Comparison of ENCODE assay signal across 28 mouse cellular contexts in the genomic region with DNA sequence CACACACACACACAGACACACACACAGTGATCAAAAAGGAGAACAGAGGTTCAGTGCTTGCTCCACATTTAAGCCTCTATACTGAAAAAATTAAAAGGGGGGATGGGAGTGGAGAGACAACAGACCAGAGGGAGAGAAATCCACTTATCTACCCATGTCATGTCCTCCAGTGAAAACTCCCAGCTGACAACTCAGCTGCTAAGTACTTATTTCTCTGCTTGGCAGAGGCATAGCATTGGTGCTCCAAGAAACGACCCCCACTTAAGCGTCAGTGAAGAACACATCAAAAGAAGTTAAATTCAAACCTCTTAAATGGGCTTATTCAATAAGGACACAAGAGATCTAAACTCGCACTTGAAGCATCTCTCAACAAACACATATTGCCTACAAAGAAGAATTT. TPM values are rescaled to one million over a fixed set of nuclear protein-coding genes. Genes with fewer than 3 reads are reported as not detected.
DNase-seq lines count a peak whose midpoint lies in the region; ATAC-seq and TF ChIP-seq lines count a peak whose summit lies in the region.
"Had no signal": no experiment of that assay in that cellular context is flagged by ENCODE, and none has a peak within 500 bp of the region (broad histone marks: within the 10 kb centered on the region; RNA-seq: fewer than 3 reads in every experiment).

No protein-coding gene starts in this region.

- no peak for TF ChIP-seq CTCF in hindbrain, postnatal 0 days (IDR thresholded peaks at IDR 0.05; ENCODE audit: low read depth)
- TF ChIP-seq CTCF in brain, embryonic 14.5 days (IDR thresholded peaks at IDR 0.05; ENCODE audit: borderline replicate concordance, extremely low read depth, insufficient read depth, insufficient read length) = no peak
- no peak for TF ChIP-seq CTCF in midbrain, postnatal 0 days (IDR thresholded peaks at IDR 0.05)
- no peak for TF ChIP-seq CTCF in cerebellum, adult 2 months (IDR thresholded peaks at IDR 0.05; ENCODE audit: borderline replicate concordance, insufficient read depth, low read depth, low read length)

- DNase-seq in hindbrain, postnatal 0 days (ENCODE audit: low spot score) = peak; percentile 14
- DNase-seq in brain, embryonic 14.5 days (ENCODE audit: low read depth) = peak; percentile 70
- DNase-seq in midbrain, postnatal 0 days (ENCODE audit: low spot score) = peak; percentile 41
- no peak for DNase-seq in cerebellum, adult 2 months
- no peak for DNase-seq in gastrocnemius, postnatal 4 days (ENCODE audit: low spot score in 2 of 2)
- DNase-seq: adrenal gland, postnatal 25 days; cerebellum, adult 18-20 months; cerebellum, postnatal 14 days; gastrocnemius, adult 2 months; gastrocnemius, postnatal 36 days; heart, adult 2 months; kidney, adult 18-20 months; kidney, postnatal 36 days; liver, postnatal 0 days; right cerebral cortex, postnatal 25 days had no signal

- H3K36me3 ChIP-seq in hindbrain, postnatal 0 days (ENCODE audit: insufficient read depth, low read length) = no peaks in the 10 kb centered on the region
- H3K36me3 ChIP-seq in hindbrain, embryonic 13.5 days = 0 out of 2 replicates have a peak, but pooled peaks cover 6% of the 10 kb centered on the region
- H3K36me3 ChIP-seq in midbrain, embryonic 12.5 days = peaks cover 10% of the 10 kb centered on the region
- no peaks in the 10 kb centered on the region for H3K36me3 ChIP-seq in midbrain, postnatal 0 days (ENCODE audit: insufficient read depth, low read length)
- H3K36me3 ChIP-seq: hindbrain, embryonic 15.5 days; stomach, embryonic 15.5 days had no signal

- 38% methylated on average over 3 of the region's 3 CpGs for WGBS in hindbrain, postnatal 0 days
- 59% methylated on average over 3 of the region's 3 CpGs for WGBS in hindbrain, embryonic 13.5 days
- WGBS in midbrain, embryonic 12.5 days = 39% methylated on average over 3 of the region's 3 CpGs
- WGBS in midbrain, postnatal 0 days = 19% methylated on average over 3 of the region's 3 CpGs
- WGBS in cerebellum, adult 2 months = 32% methylated on average over 3 of the region's 3 CpGs

- H3K4me1 ChIP-seq in hindbrain, postnatal 0 days (ENCODE audit: insufficient read depth, low read length) = no peaks in the 10 kb centered on the region
- peaks cover 11% of the 10 kb centered on the region for H3K4me1 ChIP-seq in hindbrain, embryonic 13.5 days (replicated peaks)
- peaks cover 11% of the 10 kb centered on the region; the same call in 1 of the 2 replicates for H3K4me1 ChIP-seq in midbrain, embryonic 12.5 days
- no peaks in the 10 kb centered on the region for H3K4me1 ChIP-seq in midbrain, postnatal 0 days (ENCODE audit: insufficient read depth, low read length)
- H3K4me1 ChIP-seq in cerebellum, adult 2 months (ENCODE audit: control insufficient read depth, insufficient read depth, low read length) = no peaks in the 10 kb centered on the region
- H3K4me1 ChIP-seq: embryonic facial prominence, embryonic 10.5 days; embryonic facial prominence, embryonic 15.5 days; limb, embryonic 13.5 days; stomach, embryonic 15.5 days had no signal

- no peaks in the 10 kb centered on the region for H3K27me3 ChIP-seq in hindbrain, postnatal 0 days (ENCODE audit: insufficient read depth, low read length)
- H3K27me3 ChIP-seq in hindbrain, embryonic 13.5 days = no peaks in the 10 kb centered on the region
- no peaks in the 10 kb centered on the region for H3K27me3 ChIP-seq in midbrain, embryonic 12.5 days
- H3K27me3 ChIP-seq in midbrain, postnatal 0 days (ENCODE audit: insufficient read depth, low read length) = no peaks in the 10 kb centered on the region
- no peaks in the 10 kb centered on the region for H3K27me3 ChIP-seq in cerebellum, adult 2 months (ENCODE audit: control insufficient read depth, insufficient read depth, low read length)
- H3K27me3 ChIP-seq: embryonic facial prominence, embryonic 15.5 days; heart, embryonic 12.5 days; hindbrain, embryonic 15.5 days; limb, embryonic 13.5 days; liver, embryonic 12.5 days; stomach, embryonic 15.5 days had no signal

- no peak for TF ChIP-seq POLR2A in brain, embryonic 14.5 days (IDR thresholded peaks at IDR 0.05; ENCODE audit: borderline replicate concordance, extremely low read depth, insufficient read depth, insufficient read length, poor library complexity, severe bottlenecking)
- no peak for TF ChIP-seq POLR2A in cerebellum, adult 2 months (IDR thresholded peaks at IDR 0.05; ENCODE audit: borderline replicate concordance, insufficient read depth, low read length)

- H3K27ac ChIP-seq in hindbrain, postnatal 0 days = no peak overlapping the region
- no peak overlapping the region for H3K27ac ChIP-seq in hindbrain, embryonic 13.5 days
- H3K27ac ChIP-seq in midbrain, embryonic 12.5 days (replicated peaks) = no peak overlapping the region; the same call in 1 of the 2 replicates
- H3K27ac ChIP-seq in midbrain, postnatal 0 days (ENCODE audit: low read depth, low read length) = no peak overlapping the region
- H3K27ac ChIP-seq in cerebellum, adult 2 months (ENCODE audit: insufficient read depth, low read length) = no peak overlapping the region
- H3K27ac ChIP-seq: embryonic facial prominence, embryonic 10.5 days; embryonic facial prominence, embryonic 15.5 days; gastrocnemius, adult 2 months; heart, adult 2 months; hindbrain, embryonic 15.5 days; layer of hippocampus, adult 2 months; left cerebral cortex, adult 2 months; limb, embryonic 13.5 days; liver, embryonic 12.5 days; macrophage; stomach, embryonic 15.5 days had no signal

- H3K9ac ChIP-seq in hindbrain, postnatal 0 days (replicated peaks; ENCODE audit: low read length) = no peak overlapping the region
- no peak overlapping the region for H3K9ac ChIP-seq in hindbrain, embryonic 13.5 days
- no peak overlapping the region for H3K9ac ChIP-seq in midbrain, embryonic 12.5 days (replicated peaks)
- no peak overlapping the region for H3K9ac ChIP-seq in midbrain, postnatal 0 days (replicated peaks; ENCODE audit: low read length, poor library complexity, severe bottlenecking)
- H3K9ac ChIP-seq: embryonic facial prominence, embryonic 15.5 days; heart, embryonic 12.5 days; hindbrain, embryonic 15.5 days; limb, embryonic 13.5 days; liver, embryonic 12.5 days; liver, postnatal 0 days; stomach, embryonic 15.5 days had no signal

- peak; percentile 64; the same call in 1 of the 2 replicates for ATAC-seq in hindbrain, postnatal 0 days
- ATAC-seq in hindbrain, embryonic 13.5 days (ENCODE audit: low FRiP score) = no peak
- ATAC-seq in midbrain, embryonic 12.5 days (ENCODE audit: low FRiP score, low read depth) = peak; percentile 71
- no peak for ATAC-seq in midbrain, postnatal 0 days (ENCODE audit: low FRiP score)
- ATAC-seq: liver, embryonic 12.5 days; liver, postnatal 0 days; lung, postnatal 0 days had no signal

- H3K4me3 ChIP-seq in hindbrain, postnatal 0 days (ENCODE audit: low read length) = no peak overlapping the region
- no peak overlapping the region for H3K4me3 ChIP-seq in hindbrain, embryonic 13.5 days
- no peak overlapping the region for H3K4me3 ChIP-seq in midbrain, embryonic 12.5 days
- no peak overlapping the region for H3K4me3 ChIP-seq in midbrain, postnatal 0 days (ENCODE audit: low read depth, low read length)
- H3K4me3 ChIP-seq in cerebellum, adult 2 months (replicated peaks; ENCODE audit: insufficient read depth, low read depth, low read length) = no peak overlapping the region
- H3K4me3 ChIP-seq: embryonic facial prominence, embryonic 10.5 days; embryonic facial prominence, embryonic 15.5 days; gastrocnemius, adult 2 months; heart, adult 2 months; heart, embryonic 12.5 days; hindbrain, embryonic 15.5 days; layer of hippocampus, adult 2 months; left cerebral cortex, adult 2 months; limb, embryonic 13.5 days; liver, embryonic 12.5 days; stomach, embryonic 15.5 days had no signal

- no peak overlapping the region for H3K4me2 ChIP-seq in hindbrain, postnatal 0 days (ENCODE audit: low read depth, low read length)
- no peak overlapping the region for H3K4me2 ChIP-seq in hindbrain, embryonic 13.5 days
- H3K4me2 ChIP-seq in midbrain, embryonic 12.5 days (replicated peaks) = no peak overlapping the region
- H3K4me2 ChIP-seq in midbrain, postnatal 0 days (ENCODE audit: low read depth, low read length, poor library complexity, severe bottlenecking) = no peak overlapping the region
- H3K4me2 ChIP-seq: embryonic facial prominence, embryonic 15.5 days; heart, embryonic 12.5 days; hindbrain, embryonic 15.5 days; limb, embryonic 13.5 days; liver, embryonic 12.5 days; stomach, embryonic 15.5 days had no signal

- no peaks in the 10 kb centered on the region for H3K9me3 ChIP-seq in hindbrain, postnatal 0 days (ENCODE audit: low read length)
- H3K9me3 ChIP-seq in hindbrain, embryonic 13.5 days = no peaks in the 10 kb centered on the region
- no peaks in the 10 kb centered on the region for H3K9me3 ChIP-seq in midbrain, embryonic 12.5 days
- no peaks in the 10 kb centered on the region for H3K9me3 ChIP-seq in midbrain, postnatal 0 days (ENCODE audit: low read length)
- H3K9me3 ChIP-seq: embryonic facial prominence, embryonic 10.5 days; embryonic facial prominence, embryonic 15.5 days; heart, embryonic 12.5 days; hindbrain, embryonic 15.5 days; limb, embryonic 13.5 days; liver, embryonic 12.5 days; stomach, embryonic 15.5 days had no signal

RNA-seq across cellular contexts. Expression of gene L3mbtl3, which starts 12.2 kb away (rescaled TPM):
- total RNA-seq in hindbrain, postnatal 0 days (2014; rRNA removed) = 26.4 and 31.4 TPM in 2 replicates
- polyA plus RNA-seq in hindbrain, postnatal 0 days (2015; fragmentation: Nextera tagmentation; extraction: Ambion mirVana) = 13.7 and 15.7 TPM in 2 replicates
- 24.1 and 24.3 TPM in 2 replicates for polyA plus RNA-seq in hindbrain, embryonic 13.5 days (2015; fragmentation: Nextera tagmentation; extraction: Ambion mirVana)
- polyA plus RNA-seq in brain, embryonic 14.5 days (2012; rRNA removed) = 27.8 and 37.8 TPM in 2 replicates
- polyA plus RNA-seq in midbrain, embryonic 12.5 days (2016; fragmentation: Nextera tagmentation; extraction: Ambion mirVana) = 26.5 and 27.3 TPM in 2 replicates
- total RNA-seq in midbrain, postnatal 0 days (2014; rRNA removed) = 59.6 and 69.5 TPM in 2 replicates
- polyA plus RNA-seq in midbrain, postnatal 0 days (2015; fragmentation: Nextera tagmentation; extraction: Ambion mirVana) = 24.9 and 27.3 TPM in 2 replicates
- 7.3 and 8.3 TPM in 2 replicates for polyA plus RNA-seq in cerebellum, adult 2 months (2012; rRNA removed)
- total RNA-seq in gastrocnemius, postnatal 4 days (2021) = 10 to 100 TPM; 10.6 to 11.2 TPM

Comparison
In these comparisons a context has a peak if more than half of its experiments do, and no peak if none do; other contexts are left out.
1. ATAC-seq: peak in hindbrain, postnatal 0 days (single experiment) and midbrain, embryonic 12.5 days (single experiment); none in hindbrain, embryonic 13.5 days (single experiment) and midbrain, postnatal 0 days (single experiment).
2. DNase-seq: peak in hindbrain, postnatal 0 days (single experiment), brain, embryonic 14.5 days (single experiment) and midbrain, postnatal 0 days (single experiment); none in cerebellum, adult 2 months (0 of 2) and gastrocnemius, postnatal 4 days (0 of 2).